Mouse (Mus musculus): ENCODE results near the gene Cln5. TPM values are rescaled to one million over a fixed set of nuclear protein-coding genes. Genes with fewer than 3 reads are reported as not detected.

Cln5 gene
- polyA plus RNA-seq, 1 experiment from 2014 or later = 21.9 TPM

- Histone ChIP-seq H3K27ac (replicated peaks) (no peak overlapping the region), H3K4me3 (ENCODE audit: low read depth, low read length) (no peak overlapping the region), H3K9me3 (ENCODE audit: control insufficient read depth, low read length) (no peaks in the 10 kb centered on the region), H3K36me3 (ENCODE audit: control insufficient read depth, insufficient read depth, low read length) (peaks cover under 1% of the 10 kb centered on the region; the same call in 1 of the 2 replicates), H3K9ac (ENCODE audit: low read length) (no peak overlapping the region), H3K4me2 (replicated peaks; ENCODE audit: low read depth) (no peak overlapping the region; the same call in 1 of the 2 replicates), H3K27me3 (ENCODE audit: control insufficient read depth, insufficient read depth, low read length) (no peaks in the 10 kb centered on the region), H3K4me1 (replicated peaks; ENCODE audit: control insufficient read depth, insufficient read depth) (no peaks in the 10 kb centered on the region)
- 71% methylated on average over 13 of the region's 13 CpGs for WGBS
- no peak for TF ChIP-seq EP300 (optimal IDR thresholded peaks at IDR 0.05)
- ATAC-seq (ENCODE audit: low FRiP score, low TSS enrichment) (no peak), DNase-seq (ENCODE audit: low spot score) (no peak)
Observed at GRCm38 (mm10) chr14:103100296-103100695, 30.3 kb downstream of the Cln5 start.

- ATAC-seq (ENCODE audit: low FRiP score, low TSS enrichment) = no peak
- TF ChIP-seq EP300 (optimal IDR thresholded peaks at IDR 0.05) (no peak), CTCF (IDR thresholded peaks at IDR 0.05; ENCODE audit: low read depth) (no peak)
- no peak overlapping the region for H3K4me2 ChIP-seq (replicated peaks; ENCODE audit: low read depth)
- no peaks in the 10 kb centered on the region for H3K36me3 ChIP-seq (ENCODE audit: control insufficient read depth, insufficient read depth, low read length)
- H3K9ac ChIP-seq (ENCODE audit: low read length) = no peak overlapping the region
- H3K4me1 ChIP-seq (replicated peaks; ENCODE audit: control insufficient read depth, insufficient read depth) = no peaks in the 10 kb centered on the region
- H3K27me3 ChIP-seq (ENCODE audit: control insufficient read depth, insufficient read depth, low read length) = no peaks in the 10 kb centered on the region
- H3K4me3 ChIP-seq (ENCODE audit: low read depth, low read length) = no peak overlapping the region
- 0 out of 2 replicates have a peak overlapping the region, but pooled peaks have one; percentile 10 for H3K27ac ChIP-seq (replicated peaks)
- 44% methylated on average over 3 of the region's 3 CpGs for WGBS
- DNase-seq (ENCODE audit: low spot score) = no peak
- H3K9me3 ChIP-seq (ENCODE audit: control insufficient read depth, low read length) = no peaks in the 10 kb centered on the region
Observed at GRCm38 (mm10) chr14:103101171-103101570, 31.2 kb downstream of the Cln5 start.

- no peak for DNase-seq (ENCODE audit: low spot score)
- Histone ChIP-seq H3K27ac (replicated peaks) (peak overlapping the region; percentile 4; the same call in 1 of the 2 replicates), H3K9ac (ENCODE audit: low read length) (no peak overlapping the region), H3K36me3 (ENCODE audit: control insufficient read depth, insufficient read depth, low read length) (no peaks in the 10 kb centered on the region), H3K4me2 (replicated peaks; ENCODE audit: low read depth) (no peak overlapping the region), H3K4me1 (replicated peaks; ENCODE audit: control insufficient read depth, insufficient read depth) (no peaks in the 10 kb centered on the region), H3K27me3 (ENCODE audit: control insufficient read depth, insufficient read depth, low read length) (no peaks in the 10 kb centered on the region), H3K9me3 (ENCODE audit: control insufficient read depth, low read length) (no peaks in the 10 kb centered on the region), H3K4me3 (ENCODE audit: low read depth, low read length) (no peak overlapping the region)
- no peak for ATAC-seq (ENCODE audit: low FRiP score, low TSS enrichment)
- WGBS = 33% methylated on average over 6 of the region's 6 CpGs
- no peak for TF ChIP-seq CTCF (IDR thresholded peaks at IDR 0.05; ENCODE audit: low read depth)
- no peak for TF ChIP-seq EP300 (optimal IDR thresholded peaks at IDR 0.05)
Observed at GRCm38 (mm10) chr14:103102246-103102645, 32.2 kb downstream of the Cln5 start.

- Histone ChIP-seq H3K9me3 (ENCODE audit: control insufficient read depth, low read length) (no peaks in the 10 kb centered on the region), H3K27ac (replicated peaks) (0 out of 2 replicates have a peak overlapping the region, but pooled peaks have one; percentile 4), H3K4me2 (replicated peaks; ENCODE audit: low read depth) (no peak overlapping the region), H3K4me1 (replicated peaks; ENCODE audit: control insufficient read depth, insufficient read depth) (no peaks in the 10 kb centered on the region), H3K36me3 (ENCODE audit: control insufficient read depth, insufficient read depth, low read length) (no peaks in the 10 kb centered on the region), H3K4me3 (ENCODE audit: low read depth, low read length) (no peak overlapping the region), H3K27me3 (ENCODE audit: control insufficient read depth, insufficient read depth, low read length) (no peaks in the 10 kb centered on the region), H3K9ac (ENCODE audit: low read length) (no peak overlapping the region)
- no peak for ATAC-seq (ENCODE audit: low FRiP score, low TSS enrichment)
- WGBS = 33% methylated on average over 10 of the region's 10 CpGs
- DNase-seq (ENCODE audit: low spot score) = no peak
- TF ChIP-seq EP300 (optimal IDR thresholded peaks at IDR 0.05) = no peak
- TF ChIP-seq CTCF (IDR thresholded peaks at IDR 0.05; ENCODE audit: low read depth) = no peak
Observed at GRCm38 (mm10) chr14:103102731-103103335, 32.8 kb downstream of the Cln5 start.

GRCm38 (mm10) chr14:103106301-103106700, 36.3 kb downstream of the Cln5 start:
- WGBS = 90% methylated on average over 2 of the region's 2 CpGs
- H3K4me3 ChIP-seq (ENCODE audit: low read depth, low read length) = no peak overlapping the region
- no peak overlapping the region for H3K4me2 ChIP-seq (replicated peaks; ENCODE audit: low read depth)
- H3K9ac ChIP-seq (ENCODE audit: low read length) = no peak overlapping the region
- H3K27me3 ChIP-seq (ENCODE audit: control insufficient read depth, insufficient read depth, low read length) = no peaks in the 10 kb centered on the region
- no peak for DNase-seq (ENCODE audit: low spot score)
- H3K4me1 ChIP-seq (replicated peaks; ENCODE audit: control insufficient read depth, insufficient read depth) = no peaks in the 10 kb centered on the region
- H3K36me3 ChIP-seq (ENCODE audit: control insufficient read depth, insufficient read depth, low read length) = no peaks in the 10 kb centered on the region
- H3K9me3 ChIP-seq (ENCODE audit: control insufficient read depth, low read length) = no peaks in the 10 kb centered on the region
- H3K27ac ChIP-seq (replicated peaks) = no peak overlapping the region
- ATAC-seq (ENCODE audit: low FRiP score, low TSS enrichment) = no peak
- TF ChIP-seq EP300 (optimal IDR thresholded peaks at IDR 0.05) (no peak), CTCF (IDR thresholded peaks at IDR 0.05; ENCODE audit: low read depth) (no peak)

GRCm38 (mm10) chr14:103109971-103110370, 40.0 kb downstream of the Cln5 start:
- WGBS = 84% methylated on average over 4 of the region's 4 CpGs
- H3K27ac ChIP-seq (replicated peaks) = no peak overlapping the region
- peaks cover 3% of the 10 kb centered on the region; the same call in 1 of the 2 replicates for H3K36me3 ChIP-seq (ENCODE audit: control insufficient read depth, insufficient read depth, low read length)
- no peaks in the 10 kb centered on the region for H3K27me3 ChIP-seq (ENCODE audit: control insufficient read depth, insufficient read depth, low read length)
- H3K4me3 ChIP-seq (ENCODE audit: low read depth, low read length) = no peak overlapping the region
- ATAC-seq (ENCODE audit: low FRiP score, low TSS enrichment) (no peak), DNase-seq (ENCODE audit: low spot score) (no peak)
- no peak overlapping the region for H3K4me2 ChIP-seq (replicated peaks; ENCODE audit: low read depth)
- no peak overlapping the region for H3K9ac ChIP-seq (ENCODE audit: low read length)
- no peaks in the 10 kb centered on the region for H3K9me3 ChIP-seq (ENCODE audit: control insufficient read depth, low read length)
- TF ChIP-seq CTCF (IDR thresholded peaks at IDR 0.05; ENCODE audit: low read depth) = no peak
- no peak for TF ChIP-seq EP300 (optimal IDR thresholded peaks at IDR 0.05)
- no peaks in the 10 kb centered on the region for H3K4me1 ChIP-seq (replicated peaks; ENCODE audit: control insufficient read depth, insufficient read depth)
